Mouse (Mus musculus) CH12.LX (cell line): Measurements from ENCODE around the gene Ube2g1. TPM values are rescaled to one million over a fixed set of nuclear protein-coding genes. Genes with fewer than 3 reads are reported as not detected.

Source experiments
- DNase-seq: peaks from one replicate; pipeline ENCODE4 v3.0.0-alpha.2; 2013; ENCODE audit errors: extremely low read depth
- H3K27ac ChIP-seq: 2 replicates; pipeline ENCODE4 v1.5.1; 2012; ENCODE audit warnings: low read depth, mild to moderate bottlenecking, control low read depth, moderate library complexity; ENCODE audit not compliant: insufficient read depth
- H3K27me3 ChIP-seq: replicated peaks from 2 replicates; pipeline ENCODE3; 2012; ENCODE audit warnings: inconsistent platforms
- H3K36me3 ChIP-seq, 2 experiments: replicated peaks in 1 of 2; 2 replicates each; pipeline versions ENCODE3 to v1.6.1; 2012; ENCODE audit warnings: inconsistent platforms in 1 of 2, low read length in 1 of 2, mild to moderate bottlenecking in 1 of 2, mixed read lengths in 1 of 2, moderate library complexity in 1 of 2; ENCODE audit not compliant: control insufficient read depth in 1 of 2, insufficient read depth in 1 of 2
- H3K4me1 ChIP-seq, 2 experiments: 2 replicates each; pipeline ENCODE4 v1.6.1; 2012; ENCODE audit warnings: inconsistent platforms in 1 of 2, moderate library complexity in 1 of 2; ENCODE audit not compliant: insufficient read depth in 2 of 2, control insufficient read depth in 1 of 2
- H3K4me2 ChIP-seq: 2 replicates; pipeline ENCODE4 v1.6.1; 2012; ENCODE audit warnings: low read depth, mild to moderate bottlenecking, control low read depth; ENCODE audit not compliant: poor library complexity, insufficient read depth, severe bottlenecking
- H3K4me3 ChIP-seq, 3 experiments: fragments of 150-350 bp in 1 of 3; sonication (generic) in 1 of 3; replicated peaks in 1 of 3; 2 replicates each; pipeline versions ENCODE3 to v1.5.1; 2011 to 2012; ENCODE audit warnings: low read depth in 2 of 3, low read length in 2 of 3, mild to moderate bottlenecking in 2 of 3, moderate library complexity in 2 of 3, control low read depth in 1 of 3, improper control_type of control experiment in 1 of 3, inconsistent platforms in 1 of 3, mixed read lengths in 1 of 3; ENCODE audit not compliant: poor library complexity in 1 of 3
- H3K79me2 ChIP-seq: replicated peaks from 2 replicates; pipeline ENCODE4 v1.6.1; 2012; ENCODE audit warnings: mild to moderate bottlenecking, moderate library complexity; ENCODE audit not compliant: control insufficient read depth, poor library complexity, insufficient read depth, severe bottlenecking; ENCODE audit errors: extremely low read depth
- H3K9ac ChIP-seq: 2 replicates; pipeline ENCODE4 v1.6.1; 2012; ENCODE audit warnings: low read depth, mild to moderate bottlenecking, control low read depth, moderate library complexity; ENCODE audit not compliant: insufficient read depth
- H3K9me3 ChIP-seq: replicated peaks from 2 replicates; pipeline ENCODE3; 2012; ENCODE audit warnings: low read length, inconsistent platforms, mixed read lengths
- BHLHE40 ChIP-seq: IDR thresholded peaks from 2 replicates; pipeline ENCODE4 v1.6.1; 2011; ENCODE audit warnings: mild to moderate bottlenecking, low read depth, low read length, improper control_type of control experiment
- CHD2 ChIP-seq: IDR thresholded peaks from 2 replicates; pipeline ENCODE4 v1.6.1; 2011; ENCODE audit warnings: low read length, improper control_type of control experiment
- E2F4 ChIP-seq: IDR thresholded peaks from 2 replicates; pipeline ENCODE4 v1.6.1; 2011; ENCODE audit warnings: low read depth, low read length, improper control_type of control experiment; ENCODE audit not compliant: insufficient replicate concordance
- ETS1 ChIP-seq: conservative IDR thresholded peaks from 2 replicates; pipeline ENCODE4 v1.6.1; 2012; ENCODE audit warnings: low read depth, mild to moderate bottlenecking, inconsistent platforms, low read length, improper control_type of control experiment, moderate library complexity
- MAX ChIP-seq: IDR thresholded peaks from 2 replicates; pipeline ENCODE4 v1.6.1; 2011; ENCODE audit warnings: low read length, improper control_type of control experiment
- MYC ChIP-seq: IDR thresholded peaks from 2 replicates; pipeline ENCODE4 v1.6.1; 2011; ENCODE audit warnings: low read depth, mild to moderate bottlenecking, improper control_type of control experiment, low read length
- SMC3 ChIP-seq: IDR thresholded peaks from 2 replicates; pipeline ENCODE4 v1.6.1; 2011; ENCODE audit warnings: low read depth, low read length, improper control_type of control experiment
- UBTF ChIP-seq: IDR thresholded peaks from 2 replicates; pipeline ENCODE4 v1.6.1; 2012; ENCODE audit warnings: low read depth, mild to moderate bottlenecking, inconsistent platforms, low read length, improper control_type of control experiment, moderate library complexity
- ZKSCAN1 ChIP-seq: IDR thresholded peaks from 2 replicates; pipeline ENCODE4 v1.6.1; 2012; ENCODE audit warnings: low read depth, inconsistent platforms, low read length, improper control_type of control experiment, borderline replicate concordance
- ZMIZ1 ChIP-seq: IDR thresholded peaks from 2 replicates; pipeline ENCODE4 v1.6.1; 2012; ENCODE audit warnings: low read depth, mild to moderate bottlenecking, inconsistent platforms, low read length, improper control_type of control experiment
- dilution Hi-C: fragments of 300-500 bp; cut with MboI; formaldehyde crosslinking; loops from 2 replicates; pipeline ENCODE4 v1.14.3; 2020; ENCODE audit warnings: low sequenced_read_pairs; ENCODE audit not compliant: extremely low pct_unique_long_range_greater_than_20kb, extremely low pct_ligation_motif_present
- in situ Hi-C: fragments of 300-500 bp; cut with MboI; formaldehyde crosslinking; loops from 3 replicates; pipeline ENCODE4 v1.14.3; 2019; ENCODE audit warnings: low sequenced_read_pairs, low pct_ligation_motif_present, low pct_unique_long_range_greater_than_20kb, mixed read lengths
- polyA plus RNA-seq: library from polyadenylated mRNA; unstranded; fragments of >175 nt; gene quantifications from 2 replicates; pipeline ENCODE4 v1.2.1, GENCODE M21; 2012; ENCODE audit warnings: low read depth; ENCODE audit not compliant: insufficient read length
- total RNA-seq, 2 experiments: library from RNA; depleted of rRNA; stranded (reverse); fragments of 300-350 nt in 1 of 2; fragments of >200 nt in 1 of 2; gene quantifications; 2 replicates each; pipeline ENCODE4 v1.2.3; 2012 to 2014

Ube2g1 gene
- total and polyA plus RNA-seq, 3 experiments: 34.5 to 74.4 (median 73.8) TPM

GRCm38 (mm10) chr11:72735519-72735860 is 128.4 kb downstream of the Ube2g1 start:
- in situ Hi-C loops: no loop called here
- Histone ChIP-seq H3K4me1 (peaks cover 7 to 36% of the 10 kb centered on the region in 2 experiments), H3K36me3 (peaks cover 64 to 84% of the 10 kb centered on the region in 2 experiments), H3K4me3 (no peak overlapping the region), H3K9ac (no peak overlapping the region), H3K27me3 (no peaks in the 10 kb centered on the region), H3K4me2 (no peak overlapping the region), H3K27ac (peak overlapping the region; percentile 38), H3K9me3 (no peaks in the 10 kb centered on the region), H3K79me2 (peaks cover 5% of the 10 kb centered on the region; the same call in 1 of the 2 replicates)
- dilution Hi-C loops: no loop called here
- DNase-seq: no peak
- TF ChIP-seq E2F4: no peak
- TF ChIP-seq ZMIZ1: no peak
- TF ChIP-seq MAX: no peak
- no peak for TF ChIP-seq BHLHE40
- TF ChIP-seq SMC3: no peak
- no peak for TF ChIP-seq ZKSCAN1
- no peak for TF ChIP-seq MYC
- TF ChIP-seq CHD2: no peak
- no peak for TF ChIP-seq ETS1
- TF ChIP-seq UBTF: no peak

Other genes starting within 250 kb of the Ube2g1 start
- gene Tekt1, start 244.8 kb upstream of the Ube2g1 start, total RNA-seq (2012; rRNA removed): 0.08 TPM in 1 of 2 replicates, not detected in the other
- gene Tekt1, start 244.8 kb upstream of the Ube2g1 start, total RNA-seq (2014; rRNA removed): not detected in 2 replicates
- gene Tekt1, start 244.8 kb upstream of the Ube2g1 start, polyA plus RNA-seq: not detected in 2 replicates
- gene Smtnl2, start 195.6 kb upstream of the Ube2g1 start, total RNA-seq (2012; rRNA removed): 0.25 and 0.47 TPM in 2 replicates
- 0.26 and 0.47 TPM in 2 replicates for gene Smtnl2, start 195.6 kb upstream of the Ube2g1 start, total RNA-seq (2014; rRNA removed)
- 0.10 TPM in 1 of 2 replicates, not detected in the other for gene Smtnl2, start 195.6 kb upstream of the Ube2g1 start, polyA plus RNA-seq
- gene Ggt6, start 171.8 kb upstream of the Ube2g1 start, total RNA-seq (2012; rRNA removed): 0.13 TPM in 2 replicates
- not detected in 2 replicates for gene Ggt6, start 171.8 kb upstream of the Ube2g1 start, total RNA-seq (2014; rRNA removed)
- 0.19 TPM in 1 of 2 replicates, not detected in the other for gene Ggt6, start 171.8 kb upstream of the Ube2g1 start, polyA plus RNA-seq
- 245 and 334 TPM in 2 replicates for gene Mybbp1a, start 165.9 kb upstream of the Ube2g1 start, total RNA-seq (2012; rRNA removed)
- 115 and 174 TPM in 2 replicates for gene Mybbp1a, start 165.9 kb upstream of the Ube2g1 start, total RNA-seq (2014; rRNA removed)
- gene Mybbp1a, start 165.9 kb upstream of the Ube2g1 start, polyA plus RNA-seq: 729 and 816 TPM in 2 replicates
- 0.08 and 0.17 TPM in 2 replicates for gene Spns2, start 117.4 kb upstream of the Ube2g1 start, total RNA-seq (2012; rRNA removed)
- 0.07 TPM in 1 of 2 replicates, not detected in the other for gene Spns2, start 117.4 kb upstream of the Ube2g1 start, total RNA-seq (2014; rRNA removed)
- gene Spns2, start 117.4 kb upstream of the Ube2g1 start, polyA plus RNA-seq: 0.10 and 0.14 TPM in 2 replicates
- 0.17 and 0.21 TPM in 2 replicates for gene Spns3, start 56.8 kb upstream of the Ube2g1 start, total RNA-seq (2012; rRNA removed)
- 0.85 and 1.0 TPM in 2 replicates for gene Spns3, start 56.8 kb upstream of the Ube2g1 start, total RNA-seq (2014; rRNA removed)
- gene Spns3, start 56.8 kb upstream of the Ube2g1 start, polyA plus RNA-seq: 1.6 and 1.8 TPM in 2 replicates
- 30.4 and 31.5 TPM in 2 replicates for gene Ankfy1, start 82.7 kb downstream of the Ube2g1 start, total RNA-seq (2012; rRNA removed)
- 29.9 and 31.4 TPM in 2 replicates for gene Ankfy1, start 82.7 kb downstream of the Ube2g1 start, total RNA-seq (2014; rRNA removed)
- gene Ankfy1, start 82.7 kb downstream of the Ube2g1 start, polyA plus RNA-seq: 32.0 and 37.0 TPM in 2 replicates
- gene Cyb5d2, start 188.9 kb downstream of the Ube2g1 start, total RNA-seq (2012; rRNA removed): 3.9 and 4.6 TPM in 2 replicates
- 3.2 and 3.9 TPM in 2 replicates for gene Cyb5d2, start 188.9 kb downstream of the Ube2g1 start, total RNA-seq (2014; rRNA removed)
- gene Cyb5d2, start 188.9 kb downstream of the Ube2g1 start, polyA plus RNA-seq: 2.4 and 2.8 TPM in 2 replicates
- gene Zzef1, start 188.9 kb downstream of the Ube2g1 start, total RNA-seq (2012; rRNA removed): 16.8 and 17.4 TPM in 2 replicates
- gene Zzef1, start 188.9 kb downstream of the Ube2g1 start, total RNA-seq (2014; rRNA removed): 9.4 and 10.5 TPM in 2 replicates
- gene Zzef1, start 188.9 kb downstream of the Ube2g1 start, polyA plus RNA-seq: 17.1 and 20.8 TPM in 2 replicates